Mouse (Mus musculus) kidney, adult 2 months (tissue): ENCODE measurements around the gene Lrrc75a.

Source experiments
- CTCF ChIP-seq: fragments of 200-500 bp; conservative IDR thresholded peaks from 2 replicates; pipeline ENCODE4 v1.5.1; 2011; ENCODE audit warnings: low read depth, mild to moderate bottlenecking, control low read depth, low read length, moderate library complexity, mixed read lengths; ENCODE audit not compliant: insufficient read depth, insufficient read length
- POLR2A ChIP-seq: fragments of 200-500 bp; IDR thresholded peaks from one replicate; pipeline ENCODE4 v1.6.1; 2011; ENCODE audit warnings: low read depth, low read length, control low read depth

DNA sequence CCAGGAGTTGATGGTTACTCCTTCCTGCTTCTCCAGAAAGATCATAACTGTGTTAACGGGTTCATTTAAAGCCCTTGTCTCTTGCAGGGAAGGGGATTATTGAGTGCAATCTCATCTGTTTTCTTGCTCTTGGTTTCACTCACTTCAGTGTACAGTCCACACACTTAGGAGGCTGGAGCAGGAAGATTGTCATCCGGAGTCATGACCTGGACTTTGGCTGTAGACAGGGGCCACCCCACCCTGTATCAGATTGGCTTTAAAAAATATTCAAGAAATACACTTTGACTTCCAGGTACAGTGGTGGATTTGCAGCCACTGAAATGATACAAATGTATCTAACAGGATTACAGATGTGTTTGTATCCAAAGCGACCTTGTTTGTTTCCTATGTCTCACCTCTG is 43.3 kb upstream of the Lrrc75a start:
- TF ChIP-seq CTCF (no peak), POLR2A (no peak)
